Mouse (Mus musculus): ENCODE results near the gene Mapkap1.

The Mapkap1 gene

DNA sequence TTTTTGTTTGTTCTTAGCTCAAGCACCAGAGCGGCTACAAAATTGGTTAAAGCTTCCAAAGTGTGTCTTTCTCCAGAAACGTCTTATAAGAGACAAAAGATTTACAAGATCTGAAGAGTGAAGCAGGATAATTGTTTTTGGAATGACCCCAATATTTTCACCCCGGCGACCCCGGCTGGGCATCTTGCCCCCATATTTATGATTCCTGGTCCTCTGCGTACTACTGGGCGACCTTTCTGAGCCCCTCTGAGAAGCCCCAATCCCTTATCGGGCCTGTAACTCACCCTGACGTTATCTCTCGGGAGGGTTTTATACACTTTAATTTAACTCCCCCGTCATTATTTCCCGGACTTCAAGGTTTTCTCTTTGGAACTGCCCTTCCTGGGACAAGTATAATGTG is 225.5 kb downstream of the Mapkap1 start:
- no peak for DNase-seq (ENCODE audit: low spot score)

DNA sequence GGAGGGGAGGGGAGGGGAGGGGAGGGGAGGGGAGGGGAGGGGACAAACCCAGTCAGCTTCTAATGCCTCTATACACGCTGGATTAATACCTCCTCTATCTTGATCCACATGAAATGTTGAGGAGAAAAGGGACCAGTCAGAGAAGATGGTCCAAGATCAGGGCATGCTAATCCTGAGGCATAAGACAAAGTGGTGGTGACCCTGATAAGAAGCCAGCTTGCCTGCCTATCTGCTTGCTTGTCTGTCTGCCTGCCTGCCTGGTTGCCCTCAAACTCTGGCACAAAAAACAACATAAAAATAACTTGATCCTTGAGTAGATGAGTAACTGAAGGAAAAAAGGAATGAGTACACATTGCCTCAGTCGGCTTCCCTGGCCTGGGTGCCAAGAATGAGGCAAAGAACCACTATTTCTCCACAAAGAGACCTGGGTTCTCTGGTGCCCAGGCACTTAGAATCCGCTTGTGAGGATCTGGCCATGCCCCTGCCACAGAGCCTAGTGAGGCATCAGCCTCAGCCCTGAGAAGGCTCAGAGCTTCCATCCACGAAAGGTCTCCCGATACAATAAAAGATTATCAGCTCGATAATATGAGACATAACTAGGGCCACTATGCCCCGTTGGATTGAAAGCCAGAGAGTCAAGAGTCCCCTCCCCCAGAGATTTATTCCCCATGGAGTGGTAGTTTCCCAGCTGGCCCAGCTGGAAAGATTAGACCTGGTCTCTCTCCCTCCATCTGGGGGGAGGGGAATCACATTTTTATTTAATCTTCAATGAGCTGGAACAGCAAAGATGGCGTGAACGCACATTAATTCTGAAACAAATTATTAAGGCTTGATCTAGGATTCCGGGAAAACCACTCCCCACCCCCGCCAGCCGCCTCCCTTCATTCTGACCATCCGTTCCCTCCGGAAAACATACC is 228.9 kb downstream of the Mapkap1 start:
- DNase-seq (ENCODE audit: low spot score): no peak

DNA sequence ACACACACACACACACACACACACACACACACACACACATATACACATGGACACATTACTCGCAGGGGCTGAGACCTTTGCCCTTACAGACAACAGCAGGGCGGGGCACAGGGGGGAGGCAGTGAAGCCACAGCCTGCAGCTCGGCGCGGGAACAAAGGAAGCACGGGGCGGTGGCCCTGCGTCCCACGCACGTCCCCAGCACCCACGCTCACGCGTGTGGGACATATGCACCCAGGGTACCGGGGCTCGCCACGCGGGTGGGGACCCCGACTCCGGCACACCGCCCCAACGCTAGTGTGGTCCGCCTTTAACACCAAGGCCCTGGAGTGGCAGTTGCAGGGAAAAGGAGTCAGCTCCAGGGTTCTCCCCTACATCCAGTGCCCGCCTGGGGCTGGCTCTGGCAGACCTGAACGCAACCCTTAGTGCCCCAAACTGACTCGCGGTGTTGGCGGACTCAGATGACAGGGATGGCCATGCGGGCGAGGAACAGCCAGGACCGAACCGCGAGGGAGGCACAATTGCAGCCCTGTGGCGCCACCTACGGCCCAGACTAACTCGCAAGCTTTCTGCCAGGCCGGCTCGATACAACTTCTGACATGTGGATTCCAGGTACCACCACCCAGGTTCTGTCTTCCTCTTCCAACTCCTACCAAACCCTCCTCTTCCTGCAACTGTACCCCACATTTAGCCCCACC is 232.5 kb downstream of the Mapkap1 start:
- peak; percentile 75 for DNase-seq (ENCODE audit: low spot score)

DNA sequence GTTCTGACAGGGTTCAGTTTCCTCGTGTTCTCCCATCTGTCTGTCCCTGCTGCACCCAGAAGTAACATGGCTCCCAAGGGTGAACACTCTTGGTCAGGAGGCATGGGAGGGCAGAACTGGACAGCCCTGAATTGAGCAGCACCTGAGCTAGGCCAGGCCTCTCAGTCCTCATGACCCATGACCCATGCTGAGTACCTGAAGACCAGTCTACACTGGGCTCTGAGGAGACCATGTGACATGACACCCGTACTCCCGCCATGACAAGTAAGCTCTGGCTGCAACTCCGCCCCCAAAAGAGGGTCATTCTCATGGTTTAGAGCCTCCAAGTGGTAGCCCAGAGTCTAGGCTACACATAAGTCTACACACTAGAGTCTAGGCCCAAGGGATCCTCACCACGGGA is 233.2 kb downstream of the Mapkap1 start:
- no peak for DNase-seq (ENCODE audit: low spot score)

DNA sequence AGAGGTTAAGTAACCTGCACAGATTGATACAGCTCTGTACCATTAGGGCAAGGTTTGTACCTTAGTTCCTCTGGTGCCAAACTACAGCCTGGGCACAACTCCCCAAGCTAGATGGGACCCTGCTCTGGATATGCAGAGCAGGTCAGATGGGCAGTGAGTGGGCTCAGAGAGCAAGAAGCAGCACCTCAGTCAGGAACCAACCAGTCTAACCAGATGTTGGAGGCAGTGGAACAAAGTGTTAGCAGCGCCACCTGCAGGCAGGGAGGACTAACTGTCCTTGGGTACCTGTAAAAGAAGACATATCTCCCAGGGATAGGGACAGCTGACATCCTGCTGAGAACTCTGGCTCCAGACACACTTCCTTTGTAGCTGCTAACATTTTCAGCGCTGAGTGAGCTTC is 235.8 kb downstream of the Mapkap1 start:
- DNase-seq (ENCODE audit: low spot score): no peak

DNA sequence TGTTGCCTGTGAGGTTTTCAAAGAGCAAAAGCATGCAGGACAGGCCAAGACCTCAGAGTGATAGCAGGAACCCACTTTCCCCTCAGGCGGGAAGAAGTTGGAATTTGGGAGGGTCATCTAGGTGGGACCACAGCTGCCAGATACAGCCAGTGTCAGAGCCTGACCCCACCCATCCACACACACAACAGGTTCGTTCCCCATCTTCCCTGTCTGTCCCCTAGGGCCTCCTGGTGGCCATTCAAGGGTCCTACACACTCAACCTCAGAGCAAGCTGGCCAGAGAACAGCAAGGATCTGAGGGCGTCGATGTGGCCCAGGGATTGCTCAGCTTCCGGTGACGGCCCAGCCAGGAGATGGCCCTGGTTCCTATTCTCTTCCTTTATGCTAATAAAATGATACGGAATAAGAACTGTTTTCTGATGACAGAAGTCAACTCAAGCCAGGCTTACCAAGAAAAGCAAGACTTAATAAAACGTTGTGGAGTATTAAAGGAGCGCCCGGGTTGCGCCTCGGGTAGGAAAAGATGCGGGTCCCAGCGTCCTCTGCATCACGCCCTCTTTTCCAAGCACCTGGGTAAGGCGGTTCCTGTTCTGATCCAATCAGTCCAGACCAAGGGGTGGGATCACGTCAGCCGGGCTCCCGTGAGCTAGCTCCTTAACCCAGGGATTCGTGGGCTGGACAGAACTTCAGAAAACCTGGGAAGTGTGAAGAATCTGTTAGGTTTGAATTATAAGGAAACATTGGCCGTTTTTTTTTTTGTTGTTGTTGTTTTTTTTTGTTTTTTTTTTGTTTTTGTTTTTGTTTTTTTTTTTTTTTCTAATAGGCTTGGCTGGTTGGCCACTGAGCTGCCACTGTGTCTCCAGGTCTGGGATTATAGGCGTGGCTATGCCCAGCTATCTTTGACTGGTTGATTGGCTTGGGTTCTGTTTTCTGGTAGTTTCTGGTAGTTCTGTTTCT is 238.3 kb downstream of the Mapkap1 start:
- DNase-seq (ENCODE audit: low spot score): no peak

DNA sequence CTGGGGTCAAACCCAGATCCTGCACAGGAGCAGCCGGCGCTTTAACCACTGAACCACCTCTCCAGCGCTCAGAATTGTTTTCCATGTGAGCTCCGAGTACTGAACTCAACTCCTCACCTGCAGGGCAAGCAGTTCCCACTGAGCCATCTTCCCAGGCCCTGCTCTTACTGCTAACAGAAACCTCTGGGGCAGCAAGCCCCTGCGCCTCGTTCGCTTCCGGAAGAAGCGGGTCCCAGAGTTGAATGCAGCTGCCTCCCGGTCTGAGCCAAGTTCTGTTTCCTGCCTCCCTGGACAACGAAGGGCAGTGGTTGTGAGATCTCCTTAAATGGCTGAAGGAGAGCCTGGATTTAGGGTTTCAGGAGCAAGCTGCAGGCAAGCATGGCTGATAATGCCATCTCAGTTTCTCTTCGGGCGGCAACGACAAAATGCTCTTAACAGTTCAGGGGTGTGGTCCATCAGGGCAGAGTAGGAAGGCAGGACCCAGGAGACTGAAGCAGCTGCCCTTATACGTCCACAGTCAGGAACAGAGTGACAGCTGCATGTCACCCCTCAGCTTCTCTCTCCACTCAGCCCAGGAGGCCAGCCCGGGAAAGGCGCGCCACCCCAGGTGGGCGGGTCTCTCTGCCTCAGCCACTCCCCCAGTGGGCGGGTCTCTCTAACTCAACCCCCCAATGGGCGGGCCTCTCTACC is 239.4 kb downstream of the Mapkap1 start:
- peak; percentile 39 for DNase-seq (ENCODE audit: low spot score)

DNA sequence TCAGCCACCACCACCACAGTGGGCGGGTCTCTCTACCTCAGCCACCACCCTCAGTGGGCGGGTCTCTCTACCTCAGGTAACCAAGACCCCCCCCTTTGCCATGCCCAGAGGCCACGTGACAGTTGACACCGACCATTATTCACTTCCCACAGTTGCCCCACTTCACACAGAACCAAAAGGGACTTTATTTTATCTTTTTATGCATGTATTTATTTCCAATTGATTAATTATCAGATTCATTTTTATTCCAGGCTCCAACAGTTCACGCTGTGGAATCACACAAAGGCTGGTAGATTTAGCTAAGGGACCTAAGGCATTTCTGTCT is 239.9 kb downstream of the Mapkap1 start:
- no peak for DNase-seq (ENCODE audit: low spot score)

DNA sequence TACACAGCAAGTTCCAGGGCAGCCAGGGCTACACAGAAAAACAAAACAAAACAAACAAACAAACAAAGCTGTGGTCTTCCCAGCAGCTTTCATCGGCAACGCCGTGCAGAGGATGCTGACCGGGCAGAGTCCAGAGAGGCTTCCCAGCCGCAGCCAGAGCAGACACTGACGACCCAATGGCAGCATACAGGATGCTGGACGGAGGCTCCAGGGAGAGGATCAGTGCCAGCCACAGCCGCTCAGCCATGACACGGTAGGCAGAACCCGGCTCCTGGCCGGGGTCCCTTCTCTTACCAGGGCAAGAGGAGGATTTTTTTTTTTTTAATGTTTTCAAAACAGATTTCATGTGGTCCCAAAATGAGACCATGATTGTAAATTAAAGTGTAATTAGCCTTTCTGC is 240.8 kb downstream of the Mapkap1 start:
- DNase-seq (ENCODE audit: low spot score): no peak

DNA sequence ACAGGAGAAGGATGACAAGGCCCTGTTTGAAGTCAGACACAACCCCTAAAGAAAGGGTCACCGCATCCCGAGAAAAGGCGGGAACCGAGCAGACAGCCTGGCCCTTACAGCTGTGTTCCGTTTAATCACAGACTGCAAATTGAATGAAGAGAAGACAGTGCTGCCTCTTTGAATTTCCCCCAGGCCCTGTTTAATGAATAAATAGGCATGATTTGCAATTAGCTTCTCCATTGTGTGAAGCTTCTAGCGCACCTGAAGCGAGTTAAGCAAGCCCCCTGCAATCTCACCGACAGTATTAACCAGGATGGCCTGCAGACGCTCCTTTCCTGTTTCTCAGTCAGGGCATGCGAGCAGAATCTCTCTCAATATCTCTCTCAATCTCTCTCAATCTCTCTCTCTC is 261.2 kb downstream of the Mapkap1 start:
- DNase-seq (ENCODE audit: low spot score): no peak

DNA sequence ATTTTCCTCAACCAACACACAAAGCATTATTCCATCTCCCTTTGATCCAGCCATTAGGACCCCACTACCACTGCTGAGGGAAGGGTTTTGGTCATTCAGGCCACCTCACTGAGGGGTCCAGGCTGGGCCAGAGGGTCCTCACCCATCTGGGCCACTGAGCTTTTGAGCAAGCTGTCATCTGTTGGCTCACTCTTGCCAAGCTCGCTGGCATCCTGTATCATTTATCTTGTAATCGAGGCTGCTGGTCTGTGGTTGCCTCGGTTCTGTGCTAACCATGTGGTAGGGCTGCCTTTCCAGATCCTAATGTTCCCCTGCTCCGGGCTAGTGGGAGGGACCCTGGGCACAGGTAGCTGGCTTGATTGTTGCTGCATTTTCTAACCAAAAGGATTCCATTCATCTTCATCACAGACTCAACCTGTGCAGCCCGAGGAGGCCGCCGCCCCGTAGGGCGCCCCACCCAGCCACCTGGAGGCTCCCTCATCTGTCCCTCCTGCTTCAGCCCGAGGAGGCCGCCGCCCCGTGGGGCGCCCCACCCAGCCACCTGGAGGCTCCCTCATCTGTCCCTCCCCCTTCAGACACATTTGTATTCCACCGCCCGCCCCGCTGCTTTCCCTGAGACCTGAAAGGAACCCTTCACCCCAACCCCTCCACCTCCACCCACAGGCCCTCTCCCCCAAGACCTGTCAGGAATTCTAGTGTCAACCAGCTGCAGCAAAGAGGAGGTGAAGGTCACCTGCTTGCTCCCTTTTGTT is 262.0 kb downstream of the Mapkap1 start:
- DNase-seq (ENCODE audit: low spot score): no peak

DNA sequence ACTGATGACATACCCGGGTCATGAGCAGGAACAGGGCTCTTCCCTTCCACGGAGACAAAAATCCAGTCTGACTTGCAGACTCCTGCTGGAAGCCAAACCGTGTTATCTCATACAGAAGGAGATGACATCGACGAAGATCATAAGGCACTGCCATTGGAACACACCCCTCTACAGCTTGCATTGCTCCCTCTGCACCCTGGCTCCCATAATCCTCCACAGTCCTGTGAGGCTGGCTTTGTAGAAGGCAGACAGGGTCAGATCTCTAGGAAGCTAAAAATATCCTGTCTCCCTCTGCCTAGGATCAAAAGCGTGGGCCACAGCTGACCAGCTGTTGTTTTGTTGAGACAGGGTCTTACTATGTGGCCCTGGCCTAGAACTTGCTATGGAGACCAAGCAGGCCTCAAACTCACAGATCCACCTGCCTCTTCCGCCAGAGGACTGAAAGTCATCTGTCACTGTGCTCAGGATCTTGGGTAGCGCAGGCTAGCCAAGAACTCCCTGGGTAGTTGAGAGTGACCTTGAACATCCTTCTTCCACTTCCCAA is 262.7 kb downstream of the Mapkap1 start:
- DNase-seq (ENCODE audit: low spot score): no peak

DNA sequence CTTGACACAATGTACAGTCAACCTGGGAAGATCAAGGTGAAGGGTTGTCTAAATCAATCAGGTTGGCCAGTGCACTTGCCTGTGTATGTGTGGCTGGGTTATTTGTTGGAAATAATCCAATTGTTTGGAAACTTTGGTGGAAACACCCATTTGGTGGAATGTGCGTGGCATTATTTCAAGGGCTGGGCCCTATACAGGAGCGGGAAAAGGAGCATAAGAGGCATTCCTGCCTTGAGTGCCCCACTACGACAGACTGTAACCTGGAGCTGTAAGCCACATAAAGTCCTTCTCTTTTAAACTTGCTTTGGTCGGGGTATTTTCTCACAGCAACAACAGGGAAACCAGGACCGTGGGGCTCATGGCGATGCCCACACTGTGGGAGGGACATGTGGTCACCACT is 263.9 kb downstream of the Mapkap1 start:
- no peak for DNase-seq (ENCODE audit: low spot score)

DNA sequence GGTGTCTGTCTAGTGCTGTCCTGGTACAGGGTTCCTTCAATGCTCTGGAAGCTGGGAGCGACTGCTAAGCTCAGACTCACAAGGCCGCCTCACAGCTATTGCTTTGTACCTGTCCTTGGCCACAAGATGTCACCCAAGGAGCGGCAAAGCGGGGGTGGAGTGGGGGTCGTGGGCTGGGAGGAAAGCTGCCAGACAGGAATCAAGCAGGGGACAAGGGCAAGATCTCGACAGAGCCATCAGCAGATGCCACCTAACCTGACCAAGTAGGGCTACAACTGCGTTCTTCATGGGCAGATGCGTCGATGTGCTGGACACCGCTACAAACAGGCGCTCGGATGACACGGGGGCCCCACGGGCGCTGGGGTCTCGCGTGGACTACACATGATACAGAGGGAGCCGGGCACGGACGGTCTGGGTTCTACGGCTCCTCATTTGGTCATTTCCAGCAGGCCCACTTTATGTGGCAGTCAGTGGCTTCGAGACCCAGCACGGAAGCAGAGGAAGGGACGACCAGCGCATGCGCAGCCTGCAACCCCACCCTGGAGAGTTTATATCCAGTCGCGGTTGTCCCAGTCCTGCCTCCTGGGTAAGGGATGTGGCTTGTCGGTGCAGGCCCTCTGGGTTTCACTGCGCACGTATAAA is 264.9 kb downstream of the Mapkap1 start:
- peak; percentile 10 for DNase-seq (ENCODE audit: low spot score)

DNA sequence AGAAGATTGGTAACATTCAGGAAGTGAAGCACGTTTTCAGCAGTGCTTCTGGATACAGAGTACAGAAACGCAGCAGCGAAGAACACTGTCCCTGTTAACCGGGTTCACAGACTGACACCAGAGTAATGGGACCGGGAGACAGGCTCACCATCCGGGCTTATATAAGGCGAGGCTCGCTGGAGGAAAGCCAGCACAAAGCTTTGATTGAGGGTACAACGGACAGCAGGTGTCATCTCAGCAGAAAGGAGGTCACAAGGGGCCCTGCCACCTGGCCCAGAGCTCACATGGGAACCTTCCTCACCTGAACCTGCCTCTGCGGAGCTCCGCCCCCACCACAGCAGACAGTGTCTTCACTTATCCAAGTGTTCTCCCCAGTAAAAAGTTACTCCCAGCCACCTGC is 267.3 kb downstream of the Mapkap1 start:
- DNase-seq (ENCODE audit: low spot score): no peak

All from ovary, adult 18-20 months (tissue).